Mouse (Mus musculus): ENCODE results near the gene Hoxa10. TPM values are rescaled to one million over a fixed set of nuclear protein-coding genes. Genes with fewer than 3 reads are reported as not detected.

Hoxa10 gene
- polyA plus RNA-seq, 1 experiment from 2014 or later: not detected

GRCm38 (mm10) chr6:52265306-52265912, 24.8 kb upstream of the Hoxa10 start:
- WGBS: 2% methylated on average over 18 of the region's 18 CpGs
- H3K4me3 ChIP-seq (ENCODE audit: low read depth, low read length): no peak overlapping the region

GRCm38 (mm10) chr6:52264106-52264790, 23.6 kb upstream of the Hoxa10 start:
- Histone ChIP-seq H3K36me3 (ENCODE audit: insufficient read depth, low read length) (no peaks in the 10 kb centered on the region), H3K4me3 (ENCODE audit: low read depth, low read length) (no peak overlapping the region), H3K4me1 (ENCODE audit: insufficient read depth, low read depth, low read length) (no peaks in the 10 kb centered on the region), H3K27me3 (replicated peaks; ENCODE audit: insufficient read depth, low read length) (peaks cover 84% of the 10 kb centered on the region), H3K9ac (replicated peaks; ENCODE audit: low read depth) (no peak overlapping the region), H3K4me2 (replicated peaks; ENCODE audit: low read depth, low read length) (no peak overlapping the region), H3K27ac (ENCODE audit: low read length) (no peak overlapping the region), H3K9me3 (ENCODE audit: low read length) (no peaks in the 10 kb centered on the region)
- 6% methylated on average over 5 of the region's 5 CpGs for WGBS
- ATAC-seq (no peak), DNase-seq (ENCODE audit: low spot score) (no peak)
- TF ChIP-seq EP300 (IDR thresholded peaks at IDR 0.05) (no peak), CTCF (IDR thresholded peaks at IDR 0.05) (no peak)

More at GRCm38 (mm10) chr6:52265306-52265912, 24.8 kb upstream of the Hoxa10 start:
- H3K27me3 ChIP-seq (replicated peaks; ENCODE audit: insufficient read depth, low read length): peaks cover 87% of the 10 kb centered on the region
- no peak overlapping the region for H3K4me2 ChIP-seq (replicated peaks; ENCODE audit: low read depth, low read length)
- DNase-seq (ENCODE audit: low spot score) (no peak), ATAC-seq (no peak)
- no peak overlapping the region for H3K9ac ChIP-seq (replicated peaks; ENCODE audit: low read depth)
- no peaks in the 10 kb centered on the region for H3K36me3 ChIP-seq (ENCODE audit: insufficient read depth, low read length)
- H3K4me1 ChIP-seq (ENCODE audit: insufficient read depth, low read depth, low read length): no peaks in the 10 kb centered on the region
- TF ChIP-seq CTCF (IDR thresholded peaks at IDR 0.05): no peak
- no peak for TF ChIP-seq EP300 (IDR thresholded peaks at IDR 0.05)
- H3K9me3 ChIP-seq (ENCODE audit: low read length): no peaks in the 10 kb centered on the region
- H3K27ac ChIP-seq (ENCODE audit: low read length): no peak overlapping the region

- no peak for DNase-seq (ENCODE audit: low spot score)
- Histone ChIP-seq H3K9me3 (ENCODE audit: low read length) (no peaks in the 10 kb centered on the region), H3K36me3 (ENCODE audit: insufficient read depth, low read length) (no peaks in the 10 kb centered on the region), H3K9ac (replicated peaks; ENCODE audit: low read depth) (no peak overlapping the region), H3K4me3 (ENCODE audit: low read depth, low read length) (no peak overlapping the region), H3K27ac (ENCODE audit: low read length) (no peak overlapping the region), H3K4me1 (ENCODE audit: insufficient read depth, low read depth, low read length) (no peaks in the 10 kb centered on the region), H3K4me2 (replicated peaks; ENCODE audit: low read depth, low read length) (no peak overlapping the region), H3K27me3 (replicated peaks; ENCODE audit: insufficient read depth, low read length) (peaks cover 84% of the 10 kb centered on the region)
- 2% methylated on average over 6 of the region's 6 CpGs for WGBS
- TF ChIP-seq EP300 (IDR thresholded peaks at IDR 0.05): no peak
- no peak for TF ChIP-seq CTCF (IDR thresholded peaks at IDR 0.05)
- ATAC-seq: no peak
Measured at GRCm38 (mm10) chr6:52263321-52263585, 22.6 kb upstream of the Hoxa10 start.

- Histone ChIP-seq H3K27me3 (replicated peaks; ENCODE audit: insufficient read depth, low read length) (peaks cover 82% of the 10 kb centered on the region), H3K4me3 (ENCODE audit: low read depth, low read length) (peak overlapping the region; percentile 3; the same call in 1 of the 2 replicates), H3K4me1 (ENCODE audit: insufficient read depth, low read depth, low read length) (no peaks in the 10 kb centered on the region), H3K36me3 (ENCODE audit: insufficient read depth, low read length) (no peaks in the 10 kb centered on the region), H3K9me3 (ENCODE audit: low read length) (no peaks in the 10 kb centered on the region), H3K9ac (replicated peaks; ENCODE audit: low read depth) (no peak overlapping the region), H3K27ac (ENCODE audit: low read length) (no peak overlapping the region), H3K4me2 (replicated peaks; ENCODE audit: low read depth, low read length) (no peak overlapping the region)
- DNase-seq (ENCODE audit: low spot score) (no peak), ATAC-seq (no peak)
- 5% methylated on average over 24 of the region's 24 CpGs for WGBS
- no peak for TF ChIP-seq EP300 (IDR thresholded peaks at IDR 0.05)
Measured at GRCm38 (mm10) chr6:52262463-52263320, 22.0 kb upstream of the Hoxa10 start.

- 6% methylated on average over 9 of the region's 9 CpGs for WGBS
- H3K9ac ChIP-seq (replicated peaks; ENCODE audit: low read depth): no peak overlapping the region
- H3K4me3 ChIP-seq (ENCODE audit: low read depth, low read length): peak overlapping the region; percentile 3; the same call in 1 of the 2 replicates
- no peaks in the 10 kb centered on the region for H3K9me3 ChIP-seq (ENCODE audit: low read length)
- no peak for ATAC-seq
- H3K4me2 ChIP-seq (replicated peaks; ENCODE audit: low read depth, low read length): no peak overlapping the region
- no peak for TF ChIP-seq EP300 (IDR thresholded peaks at IDR 0.05)
- TF ChIP-seq CTCF (IDR thresholded peaks at IDR 0.05): no peak
- H3K4me1 ChIP-seq (ENCODE audit: insufficient read depth, low read depth, low read length): no peaks in the 10 kb centered on the region
- no peak overlapping the region for H3K27ac ChIP-seq (ENCODE audit: low read length)
- no peaks in the 10 kb centered on the region for H3K36me3 ChIP-seq (ENCODE audit: insufficient read depth, low read length)
- H3K27me3 ChIP-seq (replicated peaks; ENCODE audit: insufficient read depth, low read length): peaks cover 85% of the 10 kb centered on the region
- no peak for DNase-seq (ENCODE audit: low spot score)
Measured at GRCm38 (mm10) chr6:52261751-52262462, 21.3 kb upstream of the Hoxa10 start.
